Mouse (Mus musculus): ENCODE data around the gene Inpp5a. TPM values are rescaled to one million over a fixed set of nuclear protein-coding genes. Genes with fewer than 3 reads are reported as not detected.

Gene Inpp5a
- total and polyA plus RNA-seq, 2 experiments from 2014 or later, result 43.4 to 65.2 TPM

DNA sequence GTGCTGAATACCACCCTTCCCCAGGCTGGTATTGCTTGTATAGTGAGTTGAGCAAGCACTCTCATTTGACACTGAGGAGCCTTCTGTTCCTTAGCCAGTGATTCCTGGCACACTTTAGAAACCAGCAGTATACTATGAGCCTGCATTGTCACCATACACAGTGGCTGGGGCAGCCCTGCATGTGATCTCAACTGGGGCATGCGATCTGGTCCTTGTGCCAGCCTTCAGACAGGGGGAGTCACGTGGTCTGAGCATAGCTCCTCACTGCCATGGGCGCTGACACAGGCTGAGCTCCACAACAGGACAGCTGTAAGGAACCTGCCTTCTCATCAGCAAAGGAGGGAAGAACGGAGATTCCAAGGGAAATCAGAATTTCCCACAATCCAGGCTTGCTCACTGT is 80.5 kb downstream of the Inpp5a start:
- Histone ChIP-seq H3K9ac (replicated peaks; ENCODE audit: low read depth, low read length) (no peak overlapping the region), H3K36me3 (replicated peaks; ENCODE audit: control insufficient read depth, insufficient read depth, low read length) (no peaks in the 10 kb centered on the region), H3K9me3 (replicated peaks; ENCODE audit: control insufficient read depth, low read length) (no peaks in the 10 kb centered on the region), H3K4me1 (ENCODE audit: control insufficient read depth, insufficient read depth) (peaks cover 76% of the 10 kb centered on the region), H3K4me2 (ENCODE audit: low read depth, low read length) (no peak overlapping the region), H3K27me3 (ENCODE audit: control insufficient read depth, insufficient read depth, low read length) (no peaks in the 10 kb centered on the region), H3K4me3 (ENCODE audit: low read depth, low read length) (no peak overlapping the region), H3K27ac (ENCODE audit: low read depth) (peak overlapping the region; percentile 99)
- 46% methylated on average over 4 of the region's 4 CpGs for WGBS
- DNase-seq (ENCODE audit: low spot score), result peak; percentile 65
- ATAC-seq (ENCODE audit: insufficient read depth, low read depth), result peak; percentile 36
- TF ChIP-seq CTCF (IDR thresholded peaks at IDR 0.05; ENCODE audit: low read depth), result no peak
- no peak for TF ChIP-seq EP300 (IDR thresholded peaks at IDR 0.05; ENCODE audit: low read depth)

DNA sequence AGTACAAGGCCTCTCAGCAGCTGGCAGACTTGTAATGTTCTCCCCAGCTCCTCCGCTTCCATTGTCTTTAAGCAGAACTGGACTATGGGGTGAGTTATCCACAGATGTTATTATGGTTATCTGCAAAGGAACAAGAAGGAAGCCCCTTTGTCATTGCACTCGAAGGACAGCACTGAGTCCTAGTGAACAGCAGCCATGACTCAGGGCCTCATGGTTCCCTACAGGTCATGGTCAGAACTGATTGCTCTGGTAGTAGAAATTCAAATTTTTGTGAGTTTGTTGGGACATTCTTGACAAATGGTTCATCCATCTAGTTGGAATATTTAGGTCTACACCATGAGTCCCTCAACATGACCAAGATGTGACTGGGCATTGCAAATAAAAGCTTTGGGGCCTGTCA is 81.6 kb downstream of the Inpp5a start:
- WGBS, result 70% methylated on average over 2 of the region's 2 CpGs
- no peaks in the 10 kb centered on the region for H3K36me3 ChIP-seq (replicated peaks; ENCODE audit: control insufficient read depth, insufficient read depth, low read length)
- H3K9ac ChIP-seq (replicated peaks; ENCODE audit: low read depth, low read length), result no peak overlapping the region
- H3K27ac ChIP-seq (ENCODE audit: low read depth), result no peak overlapping the region
- no peak overlapping the region for H3K4me3 ChIP-seq (ENCODE audit: low read depth, low read length)
- DNase-seq (ENCODE audit: low spot score) (no peak), ATAC-seq (ENCODE audit: insufficient read depth, low read depth) (no peak)
- H3K4me2 ChIP-seq (ENCODE audit: low read depth, low read length), result no peak overlapping the region
- H3K4me1 ChIP-seq (ENCODE audit: control insufficient read depth, insufficient read depth), result peaks cover 77% of the 10 kb centered on the region
- H3K9me3 ChIP-seq (replicated peaks; ENCODE audit: control insufficient read depth, low read length), result no peaks in the 10 kb centered on the region
- no peaks in the 10 kb centered on the region for H3K27me3 ChIP-seq (ENCODE audit: control insufficient read depth, insufficient read depth, low read length)
- TF ChIP-seq EP300 (IDR thresholded peaks at IDR 0.05; ENCODE audit: low read depth) (no peak), CTCF (IDR thresholded peaks at IDR 0.05; ENCODE audit: low read depth) (no peak; the same call in 1 of the 2 replicates)

DNA sequence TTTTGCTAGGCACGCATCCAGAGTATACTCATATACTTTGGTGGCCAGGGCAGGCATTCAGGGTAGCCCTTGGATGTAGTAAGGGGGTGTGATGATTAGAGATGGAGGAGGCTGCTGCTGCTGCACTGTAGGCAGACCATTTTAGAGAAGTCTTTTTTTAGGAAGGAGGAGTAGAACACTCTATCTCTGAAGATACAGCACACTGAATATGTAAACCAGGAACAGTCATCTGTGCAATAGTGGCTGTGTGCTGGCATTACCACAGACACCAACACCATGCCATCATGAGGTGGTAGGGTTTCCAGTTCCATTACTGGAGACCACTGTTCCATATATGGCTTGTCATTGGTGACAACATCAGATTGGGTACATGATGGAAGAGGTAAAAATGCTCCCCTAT is 83.1 kb downstream of the Inpp5a start:
- Histone ChIP-seq H3K27ac (ENCODE audit: low read depth) (peak overlapping the region; percentile 44; the same call in 1 of the 2 replicates), H3K4me2 (ENCODE audit: low read depth, low read length) (no peak overlapping the region), H3K27me3 (ENCODE audit: control insufficient read depth, insufficient read depth, low read length) (no peaks in the 10 kb centered on the region), H3K36me3 (replicated peaks; ENCODE audit: control insufficient read depth, insufficient read depth, low read length) (no peaks in the 10 kb centered on the region), H3K4me1 (ENCODE audit: control insufficient read depth, insufficient read depth) (peaks cover 61% of the 10 kb centered on the region), H3K9me3 (replicated peaks; ENCODE audit: control insufficient read depth, low read length) (no peaks in the 10 kb centered on the region), H3K4me3 (ENCODE audit: low read depth, low read length) (no peak overlapping the region), H3K9ac (replicated peaks; ENCODE audit: low read depth, low read length) (no peak overlapping the region)
- TF ChIP-seq CTCF (IDR thresholded peaks at IDR 0.05; ENCODE audit: low read depth) (no peak), EP300 (IDR thresholded peaks at IDR 0.05; ENCODE audit: low read depth) (no peak)
- DNase-seq (ENCODE audit: low spot score) (no peak), ATAC-seq (ENCODE audit: insufficient read depth, low read depth) (no peak)
- WGBS, result 53% methylated on average over 1 of the region's 1 CpGs

DNA sequence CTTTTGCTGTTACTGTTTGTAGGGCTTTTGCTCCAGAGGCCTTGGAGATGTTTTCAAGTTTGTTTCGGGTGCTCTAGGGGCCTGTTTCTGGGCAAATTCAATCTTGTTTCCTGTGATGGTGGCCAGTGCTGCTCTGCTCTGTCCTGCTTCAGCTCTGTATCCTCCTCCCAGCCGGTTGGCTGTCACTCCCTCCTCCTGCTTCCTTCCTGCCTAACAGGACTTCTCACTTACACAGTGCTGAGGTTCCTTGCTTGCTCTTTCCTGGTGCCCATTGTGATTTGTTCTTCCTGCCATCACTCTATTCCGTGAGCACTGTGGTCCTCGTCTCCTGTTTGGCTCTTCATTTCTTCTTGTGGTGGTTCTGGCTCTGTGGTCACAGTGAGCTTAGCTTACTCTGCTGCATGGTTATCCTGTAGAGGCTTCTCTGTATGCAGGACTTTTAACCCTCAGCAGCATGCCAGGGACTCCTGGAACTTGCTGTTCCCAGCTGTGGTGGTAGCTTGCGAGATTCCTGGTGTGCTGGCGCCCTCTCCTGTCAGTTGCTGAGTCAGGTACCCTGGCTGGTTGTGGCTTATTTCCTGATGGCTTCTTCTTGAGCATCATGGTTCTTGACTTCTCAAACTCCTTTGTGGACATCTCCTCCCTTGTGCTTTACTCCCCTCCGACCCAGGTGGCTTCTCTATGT is 84.1 kb downstream of the Inpp5a start:
- no peak overlapping the region for H3K4me3 ChIP-seq (ENCODE audit: low read depth, low read length)
- H3K36me3 ChIP-seq (replicated peaks; ENCODE audit: control insufficient read depth, insufficient read depth, low read length), result peaks cover 2% of the 10 kb centered on the region
- ATAC-seq (ENCODE audit: insufficient read depth, low read depth) (peak; percentile 67), DNase-seq (ENCODE audit: low spot score) (peak; percentile 81)
- H3K27ac ChIP-seq (ENCODE audit: low read depth), result peak overlapping the region; percentile 44
- H3K9me3 ChIP-seq (replicated peaks; ENCODE audit: control insufficient read depth, low read length), result no peaks in the 10 kb centered on the region
- 22% methylated on average over 7 of the region's 7 CpGs for WGBS
- TF ChIP-seq EP300 (IDR thresholded peaks at IDR 0.05; ENCODE audit: low read depth), result 0 out of 2 replicates have a peak, but pooled peaks have one; percentile 34
- TF ChIP-seq CTCF (IDR thresholded peaks at IDR 0.05; ENCODE audit: low read depth), result peak; percentile 87
- no peak overlapping the region for H3K4me2 ChIP-seq (ENCODE audit: low read depth, low read length)
- no peak overlapping the region for H3K9ac ChIP-seq (replicated peaks; ENCODE audit: low read depth, low read length)
- peaks cover 52% of the 10 kb centered on the region for H3K4me1 ChIP-seq (ENCODE audit: control insufficient read depth, insufficient read depth)
- no peaks in the 10 kb centered on the region for H3K27me3 ChIP-seq (ENCODE audit: control insufficient read depth, insufficient read depth, low read length)

DNA sequence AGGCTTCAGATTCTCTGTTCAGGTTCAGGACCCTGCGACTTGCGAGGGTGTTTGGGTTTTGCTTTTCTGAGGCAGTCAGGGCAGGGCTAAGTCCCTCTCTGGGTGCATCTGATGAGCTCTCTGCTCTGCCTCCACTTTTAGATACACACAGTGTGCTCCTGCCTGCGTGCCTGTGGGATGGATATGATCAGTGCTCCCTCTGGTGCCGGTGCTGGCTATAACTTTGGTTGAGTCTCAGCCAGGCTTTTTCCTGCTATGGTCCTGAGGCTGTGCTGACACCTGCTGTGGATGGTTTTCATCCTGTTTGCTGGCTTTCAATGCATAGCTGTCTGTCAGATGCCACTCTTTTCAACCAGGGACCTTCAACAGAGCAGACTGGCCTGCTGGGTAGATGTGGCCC is 87.0 kb downstream of the Inpp5a start:
- WGBS, result 43% methylated on average over 4 of the region's 4 CpGs
- Histone ChIP-seq H3K9ac (replicated peaks; ENCODE audit: low read depth, low read length) (no peak overlapping the region), H3K36me3 (replicated peaks; ENCODE audit: control insufficient read depth, insufficient read depth, low read length) (peaks cover 29% of the 10 kb centered on the region), H3K9me3 (replicated peaks; ENCODE audit: control insufficient read depth, low read length) (no peaks in the 10 kb centered on the region), H3K4me2 (ENCODE audit: low read depth, low read length) (no peak overlapping the region), H3K4me1 (ENCODE audit: control insufficient read depth, insufficient read depth) (peaks cover 23% of the 10 kb centered on the region), H3K27me3 (ENCODE audit: control insufficient read depth, insufficient read depth, low read length) (no peaks in the 10 kb centered on the region), H3K4me3 (ENCODE audit: low read depth, low read length) (no peak overlapping the region), H3K27ac (ENCODE audit: low read depth) (no peak overlapping the region)
- ATAC-seq (ENCODE audit: insufficient read depth, low read depth) (peak; percentile 39; the same call in 1 of the 2 replicates), DNase-seq (ENCODE audit: low spot score) (no peak)
- TF ChIP-seq CTCF (IDR thresholded peaks at IDR 0.05; ENCODE audit: low read depth) (peak; percentile 46), EP300 (IDR thresholded peaks at IDR 0.05; ENCODE audit: low read depth) (no peak)

DNA sequence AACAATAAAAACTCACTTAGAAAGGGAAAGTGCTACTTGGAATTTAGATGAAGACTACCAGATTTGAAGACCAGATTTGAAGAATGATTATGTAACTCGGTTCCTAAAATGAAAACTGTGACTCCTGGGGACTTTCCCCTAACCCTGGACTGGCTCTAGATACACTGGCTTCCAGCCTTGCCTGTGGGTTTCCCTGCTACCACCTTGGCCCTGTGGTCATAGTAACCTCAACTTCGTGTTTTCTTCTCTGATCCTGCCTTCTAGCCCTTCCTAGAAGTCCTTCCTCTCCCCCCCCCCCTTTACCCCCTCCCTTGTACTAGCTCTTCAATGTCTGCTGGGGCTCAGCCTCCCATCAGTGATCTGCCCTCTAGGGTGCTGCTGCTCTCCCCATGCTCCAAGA is 87.8 kb downstream of the Inpp5a start:
- no peaks in the 10 kb centered on the region for H3K9me3 ChIP-seq (replicated peaks; ENCODE audit: control insufficient read depth, low read length)
- 73% methylated on average over 2 of the region's 2 CpGs for WGBS
- ATAC-seq (ENCODE audit: insufficient read depth, low read depth), result no peak
- no peak overlapping the region for H3K27ac ChIP-seq (ENCODE audit: low read depth)
- TF ChIP-seq CTCF (IDR thresholded peaks at IDR 0.05; ENCODE audit: low read depth) (no peak), EP300 (IDR thresholded peaks at IDR 0.05; ENCODE audit: low read depth) (no peak)
- no peak overlapping the region for H3K4me2 ChIP-seq (ENCODE audit: low read depth, low read length)
- no peak overlapping the region for H3K4me3 ChIP-seq (ENCODE audit: low read depth, low read length)
- DNase-seq (ENCODE audit: low spot score), result no peak
- H3K9ac ChIP-seq (replicated peaks; ENCODE audit: low read depth, low read length), result no peak overlapping the region
- H3K27me3 ChIP-seq (ENCODE audit: control insufficient read depth, insufficient read depth, low read length), result no peaks in the 10 kb centered on the region
- H3K36me3 ChIP-seq (replicated peaks; ENCODE audit: control insufficient read depth, insufficient read depth, low read length), result peaks cover 36% of the 10 kb centered on the region
- peaks cover 23% of the 10 kb centered on the region for H3K4me1 ChIP-seq (ENCODE audit: control insufficient read depth, insufficient read depth)

Data from heart, postnatal 0 days (tissue).